Mouse (Mus musculus): ENCODE results near the gene Usp39. TPM values are rescaled to one million over a fixed set of nuclear protein-coding genes. Genes with fewer than 3 reads are reported as not detected.

Gene Usp39
- polyA plus RNA-seq, 1 experiment from 2014 or later, result 36.7 TPM

GRCm38 (mm10) chr6:72277508-72278166 lies 67.3 kb downstream of the Usp39 start:
- Histone ChIP-seq H3K9ac (replicated peaks) (no peak overlapping the region), H3K27ac (replicated peaks) (no peak overlapping the region), H3K36me3 (no peaks in the 10 kb centered on the region), H3K4me1 (no peaks in the 10 kb centered on the region), H3K27me3 (replicated peaks) (no peaks in the 10 kb centered on the region), H3K9me3 (replicated peaks) (no peaks in the 10 kb centered on the region), H3K4me3 (replicated peaks) (no peak overlapping the region), H3K4me2 (no peak overlapping the region)
- ATAC-seq (ENCODE audit: low FRiP score), result no peak
- WGBS, result 78% methylated on average over 9 of the region's 9 CpGs

GRCm38 (mm10) chr6:72276972-72277441 lies 68.0 kb downstream of the Usp39 start:
- no peak overlapping the region for H3K4me3 ChIP-seq (replicated peaks)
- 88% methylated on average over 13 of the region's 13 CpGs for WGBS
- H3K9ac ChIP-seq (replicated peaks), result no peak overlapping the region
- no peaks in the 10 kb centered on the region for H3K9me3 ChIP-seq (replicated peaks)
- no peaks in the 10 kb centered on the region for H3K27me3 ChIP-seq (replicated peaks)
- H3K4me2 ChIP-seq, result no peak overlapping the region
- H3K27ac ChIP-seq (replicated peaks), result no peak overlapping the region
- no peak for ATAC-seq (ENCODE audit: low FRiP score)
- H3K36me3 ChIP-seq, result no peaks in the 10 kb centered on the region
- H3K4me1 ChIP-seq, result no peaks in the 10 kb centered on the region

- no peaks in the 10 kb centered on the region for H3K4me1 ChIP-seq
- no peak overlapping the region for H3K27ac ChIP-seq (replicated peaks)
- no peak overlapping the region for H3K4me3 ChIP-seq (replicated peaks)
- H3K9ac ChIP-seq (replicated peaks), result no peak overlapping the region
- H3K36me3 ChIP-seq, result no peaks in the 10 kb centered on the region
- WGBS, result 94% methylated on average over 6 of the region's 6 CpGs
- ATAC-seq (ENCODE audit: low FRiP score), result no peak
- H3K4me2 ChIP-seq, result no peak overlapping the region
- no peaks in the 10 kb centered on the region for H3K27me3 ChIP-seq (replicated peaks)
- no peaks in the 10 kb centered on the region for H3K9me3 ChIP-seq (replicated peaks)
These were observed 68.8 kb downstream of the Usp39 start for GRCm38 (mm10) chr6:72276141-72276540.

GRCm38 (mm10) chr6:72275527-72275926 lies 69.5 kb downstream of the Usp39 start:
- WGBS, result 75% methylated on average over 4 of the region's 4 CpGs
- no peak for ATAC-seq (ENCODE audit: low FRiP score)
- H3K9ac ChIP-seq (replicated peaks), result no peak overlapping the region
- H3K27ac ChIP-seq (replicated peaks), result no peak overlapping the region
- H3K9me3 ChIP-seq (replicated peaks), result no peaks in the 10 kb centered on the region
- no peaks in the 10 kb centered on the region for H3K4me1 ChIP-seq
- no peak overlapping the region for H3K4me2 ChIP-seq
- no peaks in the 10 kb centered on the region for H3K27me3 ChIP-seq (replicated peaks)
- H3K4me3 ChIP-seq (replicated peaks), result no peak overlapping the region
- H3K36me3 ChIP-seq, result no peaks in the 10 kb centered on the region

- Histone ChIP-seq H3K27me3 (replicated peaks) (no peaks in the 10 kb centered on the region), H3K9me3 (replicated peaks) (no peaks in the 10 kb centered on the region), H3K9ac (replicated peaks) (no peak overlapping the region), H3K4me2 (no peak overlapping the region), H3K4me3 (replicated peaks) (no peak overlapping the region), H3K36me3 (no peaks in the 10 kb centered on the region), H3K4me1 (no peaks in the 10 kb centered on the region), H3K27ac (replicated peaks) (no peak overlapping the region)
- WGBS, result 72% methylated on average over 6 of the region's 6 CpGs
- ATAC-seq (ENCODE audit: low FRiP score), result no peak
These were observed 71.8 kb downstream of the Usp39 start for GRCm38 (mm10) chr6:72273153-72273552.

GRCm38 (mm10) chr6:72272161-72272696 lies 72.8 kb downstream of the Usp39 start:
- H3K9ac ChIP-seq (replicated peaks), result no peak overlapping the region
- no peaks in the 10 kb centered on the region for H3K9me3 ChIP-seq (replicated peaks)
- no peak overlapping the region for H3K27ac ChIP-seq (replicated peaks)
- H3K4me3 ChIP-seq (replicated peaks), result no peak overlapping the region
- no peaks in the 10 kb centered on the region for H3K36me3 ChIP-seq
- no peak for ATAC-seq (ENCODE audit: low FRiP score)
- H3K4me1 ChIP-seq, result no peaks in the 10 kb centered on the region
- H3K27me3 ChIP-seq (replicated peaks), result no peaks in the 10 kb centered on the region
- 88% methylated on average over 10 of the region's 10 CpGs for WGBS
- no peak overlapping the region for H3K4me2 ChIP-seq

- WGBS, result 80% methylated on average over 11 of the region's 11 CpGs
- Histone ChIP-seq H3K36me3 (no peaks in the 10 kb centered on the region), H3K9ac (replicated peaks) (no peak overlapping the region), H3K4me1 (no peaks in the 10 kb centered on the region), H3K27ac (replicated peaks) (no peak overlapping the region), H3K4me2 (no peak overlapping the region), H3K27me3 (replicated peaks) (0 out of 2 replicates have a peak, but pooled peaks cover under 1% of the 10 kb centered on the region), H3K9me3 (replicated peaks) (no peaks in the 10 kb centered on the region), H3K4me3 (replicated peaks) (no peak overlapping the region)
- ATAC-seq (ENCODE audit: low FRiP score), result no peak
These were observed 73.9 kb downstream of the Usp39 start for GRCm38 (mm10) chr6:72270952-72271519.

GRCm38 (mm10) chr6:72270258-72270657 lies 74.7 kb downstream of the Usp39 start:
- Histone ChIP-seq H3K36me3 (no peaks in the 10 kb centered on the region), H3K4me1 (no peaks in the 10 kb centered on the region), H3K9ac (replicated peaks) (no peak overlapping the region), H3K27ac (replicated peaks) (no peak overlapping the region), H3K4me2 (no peak overlapping the region), H3K27me3 (replicated peaks) (0 out of 2 replicates have a peak, but pooled peaks cover 5% of the 10 kb centered on the region), H3K4me3 (replicated peaks) (no peak overlapping the region), H3K9me3 (replicated peaks) (no peaks in the 10 kb centered on the region)
- ATAC-seq (ENCODE audit: low FRiP score), result no peak
- 61% methylated on average over 5 of the region's 5 CpGs for WGBS

Other genes starting within 250 kb of the Usp39 start
- 69.1 and 76.0 TPM in 2 replicates for gene St3gal5, start 247.6 kb downstream of the Usp39 start, polyA plus RNA-seq (2015; fragmentation: Nextera tagmentation; extraction: Ambion mirVana)
- 3.1 and 5.1 TPM in 2 replicates for gene Atoh8, start 109.6 kb downstream of the Usp39 start, polyA plus RNA-seq (2015; fragmentation: Nextera tagmentation; extraction: Ambion mirVana)
- 0.13 and 0.40 TPM in 2 replicates for gene Sftpb, start 40.6 kb downstream of the Usp39 start, polyA plus RNA-seq (2015; fragmentation: Nextera tagmentation; extraction: Ambion mirVana)
- 15.4 and 19.2 TPM in 2 replicates for gene 0610030E20Rik, start 2.1 kb upstream of the Usp39 start, polyA plus RNA-seq (2015; fragmentation: Nextera tagmentation; extraction: Ambion mirVana)
- 21.2 and 21.5 TPM in 2 replicates for gene Tmem150a, start 10.3 kb upstream of the Usp39 start, polyA plus RNA-seq (2015; fragmentation: Nextera tagmentation; extraction: Ambion mirVana)
- 145 and 147 TPM in 2 replicates for gene Rnf181, start 21.8 kb upstream of the Usp39 start, polyA plus RNA-seq (2015; fragmentation: Nextera tagmentation; extraction: Ambion mirVana)
- 20.4 and 25.7 TPM in 2 replicates for gene Vamp5, start 35.3 kb upstream of the Usp39 start, polyA plus RNA-seq (2015; fragmentation: Nextera tagmentation; extraction: Ambion mirVana)
- 19.1 and 52.7 TPM in 2 replicates for gene Vamp8, start 45.5 kb upstream of the Usp39 start, polyA plus RNA-seq (2015; fragmentation: Nextera tagmentation; extraction: Ambion mirVana)
- gene Ggcx, start 69.1 kb upstream of the Usp39 start, polyA plus RNA-seq (2015; fragmentation: Nextera tagmentation; extraction: Ambion mirVana), result 19.0 and 23.2 TPM in 2 replicates
- 341 and 365 TPM in 2 replicates for gene Mat2a, start 94.4 kb upstream of the Usp39 start, polyA plus RNA-seq (2015; fragmentation: Nextera tagmentation; extraction: Ambion mirVana)
- 0.24 and 0.70 TPM in 2 replicates for gene Sh2d6, start 176.5 kb upstream of the Usp39 start, polyA plus RNA-seq (2015; fragmentation: Nextera tagmentation; extraction: Ambion mirVana)
- 8.4 and 23.4 TPM in 2 replicates for gene Capg, start 199.2 kb upstream of the Usp39 start, polyA plus RNA-seq (2015; fragmentation: Nextera tagmentation; extraction: Ambion mirVana)